Mouse (Mus musculus): ENCODE data around the gene Agap1.

DNA sequence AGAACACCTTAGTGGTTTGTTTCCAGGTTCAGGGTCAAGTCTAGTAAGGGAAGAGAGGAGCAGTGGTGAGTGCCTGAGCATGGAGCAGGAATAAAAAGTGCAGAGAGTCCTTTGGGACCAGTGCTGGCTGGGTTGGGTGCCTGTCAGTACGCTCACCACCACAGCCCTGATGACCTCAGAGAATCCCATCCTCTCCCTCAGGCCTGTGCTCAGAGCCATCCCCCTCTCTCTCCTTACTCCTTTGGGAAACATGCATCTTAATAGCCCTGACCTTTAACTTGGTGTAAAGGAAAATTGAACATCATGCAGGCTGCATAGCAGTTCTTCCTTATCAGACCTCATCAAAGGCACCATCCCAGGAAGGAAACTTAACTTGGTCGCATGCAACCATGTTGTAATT, 252.3 kb downstream of the Agap1 start:
- TF ChIP-seq EP300 (IDR thresholded peaks at IDR 0.05) = peak; percentile 47; the same call in 1 of the 2 replicates
- TF ChIP-seq CTCF (IDR thresholded peaks at IDR 0.05) = no peak
